Mouse (Mus musculus): ENCODE data around the gene Magohb.
"Not testable (repeated sequence)": the region's sequence is repeated elsewhere in the genome, so short reads cannot be mapped to it uniquely, and the experiment has no call there.

The Magohb gene

GRCm38 (mm10) chr6:131292991-131293788, at the start of gene Magohb:
TSS of gene Magohb (minus strand) at chr6:131293244.
- peak; percentile 54 for DNase-seq (ENCODE audit: low spot score)

GRCm38 (mm10) chr6:131340082-131340481, 47.0 kb upstream of the Magohb start:
- no peak for DNase-seq (ENCODE audit: low spot score)

- DNase-seq (ENCODE audit: low spot score), result no peak
These were observed 46.3 kb upstream of the Magohb start for GRCm38 (mm10) chr6:131339309-131339708.

- DNase-seq (ENCODE audit: low spot score), result no peak
These were observed 45.7 kb upstream of the Magohb start for GRCm38 (mm10) chr6:131338787-131339186.

- no peak for DNase-seq (ENCODE audit: low spot score)
These were observed 34.0 kb upstream of the Magohb start for GRCm38 (mm10) chr6:131327076-131327475.

- no peak for DNase-seq (ENCODE audit: low spot score)
These were observed 29.0 kb upstream of the Magohb start for GRCm38 (mm10) chr6:131321854-131322639.

GRCm38 (mm10) chr6:131316155-131317101, 23.4 kb upstream of the Magohb start:
- no peak for DNase-seq (ENCODE audit: low spot score)

GRCm38 (mm10) chr6:131308031-131308430, 15.0 kb upstream of the Magohb start:
- DNase-seq (ENCODE audit: low spot score), result no peak

GRCm38 (mm10) chr6:131304776-131305175, 11.7 kb upstream of the Magohb start:
- DNase-seq (ENCODE audit: low spot score), result no peak

- no peak for DNase-seq (ENCODE audit: low spot score)
These were observed 5.5 kb upstream of the Magohb start for GRCm38 (mm10) chr6:131298531-131298930.

GRCm38 (mm10) chr6:131294435-131295112, 1.5 kb upstream of the Magohb start:
- no peak for DNase-seq (ENCODE audit: low spot score)

GRCm38 (mm10) chr6:131293916-131294315, 872 bp upstream of the Magohb start:
- no peak for DNase-seq (ENCODE audit: low spot score)

- DNase-seq (ENCODE audit: low spot score), result peak; percentile 1
These were observed 611 bp downstream of the Magohb start for GRCm38 (mm10) chr6:131292276-131292990.

GRCm38 (mm10) chr6:131290430-131290829, 2.6 kb downstream of the Magohb start:
- DNase-seq (ENCODE audit: low spot score), result peak; percentile 4

- DNase-seq (ENCODE audit: low spot score), result not testable (repeated sequence)
These were observed 14.9 kb downstream of the Magohb start for GRCm38 (mm10) chr6:131278160-131278559.

- DNase-seq (ENCODE audit: low spot score), result no peak
These were observed 16.4 kb downstream of the Magohb start for GRCm38 (mm10) chr6:131276659-131277058.

- no peak for DNase-seq (ENCODE audit: low spot score)
These were observed 20.7 kb downstream of the Magohb start for GRCm38 (mm10) chr6:131272311-131272710.

GRCm38 (mm10) chr6:131270312-131270711, 22.7 kb downstream of the Magohb start:
- no peak for DNase-seq (ENCODE audit: low spot score)

- no peak for DNase-seq (ENCODE audit: low spot score)
These were observed 23.4 kb downstream of the Magohb start for GRCm38 (mm10) chr6:131269599-131269998.

GRCm38 (mm10) chr6:131264175-131264574, 28.9 kb downstream of the Magohb start:
- DNase-seq (ENCODE audit: low spot score), result no peak

GRCm38 (mm10) chr6:131262778-131263177, 30.3 kb downstream of the Magohb start:
- no peak for DNase-seq (ENCODE audit: low spot score)
